Mouse (Mus musculus) stomach, postnatal 0 days (tissue): ENCODE data around the gene Tcp1. TPM values are rescaled to one million over a fixed set of nuclear protein-coding genes. Genes with fewer than 3 reads are reported as not detected.

Source experiments
- ATAC-seq: fragments of 200-750 bp; cut with Nextera tagmentation; 2 replicates; pipeline ENCODE4 v1.8.0; 2017; ENCODE audit not compliant: low FRiP score, low TSS enrichment
- DNase-seq: peaks from one replicate; pipeline ENCODE4 v3.0.0-alpha.2; 2016; ENCODE audit warnings: low spot score
- H3K27ac ChIP-seq: fragments of 300-500 bp; sonication (generic); replicated peaks from 2 replicates; pipeline ENCODE4 v1.5.1; 2014; ENCODE audit warnings: mild to moderate bottlenecking, control low read depth
- H3K27me3 ChIP-seq: fragments of 300-500 bp; sonication (generic); 2 replicates; pipeline ENCODE4 v1.6.1; 2014; ENCODE audit warnings: low read length; ENCODE audit not compliant: control insufficient read depth, insufficient read depth
- H3K36me3 ChIP-seq: fragments of 300-500 bp; sonication (generic); 2 replicates; pipeline ENCODE4 v1.6.1; 2014; ENCODE audit warnings: low read length, mixed read lengths; ENCODE audit not compliant: control insufficient read depth, insufficient read depth
- H3K4me1 ChIP-seq: fragments of 300-500 bp; sonication (generic); replicated peaks from 2 replicates; pipeline ENCODE4 v1.6.1; 2014; ENCODE audit warnings: antibody characterized with exemption; ENCODE audit not compliant: control insufficient read depth, insufficient read depth
- H3K4me2 ChIP-seq: fragments of 300-500 bp; sonication (generic); replicated peaks from 2 replicates; pipeline ENCODE4 v1.6.1; 2014; ENCODE audit warnings: low read depth, mild to moderate bottlenecking, control low read depth, moderate library complexity
- H3K4me3 ChIP-seq: fragments of 300-500 bp; sonication (generic); 2 replicates; pipeline ENCODE4 v1.5.1; 2014; ENCODE audit warnings: low read depth, low read length, control low read depth
- H3K9ac ChIP-seq: fragments of 300-500 bp; sonication (generic); 2 replicates; pipeline ENCODE4 v1.6.1; 2014; ENCODE audit warnings: mild to moderate bottlenecking, low read length, control low read depth, mixed read lengths
- H3K9me3 ChIP-seq: fragments of 300-500 bp; sonication (generic); 2 replicates; pipeline ENCODE4 v1.6.1; 2016; ENCODE audit warnings: low read length; ENCODE audit not compliant: control insufficient read depth
- CTCF ChIP-seq: IDR thresholded peaks from 2 replicates; pipeline ENCODE4 v1.5.1; 2016; ENCODE audit warnings: antibody characterized with exemption, low read depth, mild to moderate bottlenecking, moderate library complexity
- EP300 ChIP-seq: optimal IDR thresholded peaks from 2 replicates; pipeline ENCODE3; 2016; ENCODE audit warnings: antibody characterized with exemption
- WGBS: fragments of 180-500 bp; shearing (Covaris S2); extraction: QIAGEN DNeasy Blood & Tissue Kit; methylation state at CpG from one replicate; pipeline ENCODE4 v1.1.7; 2014; 5-methylcytosine and 5-hydroxymethylcytosine counted together
- polyA plus RNA-seq: library from polyadenylated mRNA; unstranded; fragments of >200 nt; fragmentation: Nextera tagmentation; extraction: Ambion mirVana; gene quantifications from 2 replicates; pipeline ENCODE4 v1.2.1, GENCODE M21; 2015

The Tcp1 gene
- polyA plus RNA-seq, 1 experiment from 2014 or later = 240 TPM

GRCm38 (mm10) chr17:12906436-12906835 is 9.1 kb upstream of the Tcp1 start:
- Histone ChIP-seq H3K9me3 (no peaks in the 10 kb centered on the region), H3K36me3 (no peaks in the 10 kb centered on the region; the same call in 1 of the 2 replicates), H3K4me2 (no peak overlapping the region), H3K27me3 (no peaks in the 10 kb centered on the region), H3K27ac (no peak overlapping the region), H3K4me1 (no peaks in the 10 kb centered on the region), H3K9ac (no peak overlapping the region), H3K4me3 (no peak overlapping the region)
- no peak for TF ChIP-seq EP300
- no peak for TF ChIP-seq CTCF
- DNase-seq = no peak
- 72% methylated on average over 9 of the region's 9 CpGs for WGBS
- ATAC-seq = no peak

- Histone ChIP-seq H3K9ac (no peak within 1 kb of the TSS), H3K36me3 (no peaks in the 10 kb centered on the region; the same call in none of the 2 replicates), H3K27ac (no peak within 1 kb of the TSS), H3K4me2 (no peak within 1 kb of the TSS), H3K27me3 (no peaks in the 10 kb centered on the region), H3K4me3 (no peak within 1 kb of the TSS), H3K9me3 (no peaks in the 10 kb centered on the region), H3K4me1 (no peaks in the 10 kb centered on the region)
- TF ChIP-seq CTCF (no peak), EP300 (no peak)
- no peak for DNase-seq
- no peak; the same call in 1 of the 2 replicates for ATAC-seq
- WGBS = 75% methylated on average over 35 of the region's 35 CpGs
Measured at GRCm38 (mm10) chr17:12909361-12910280, 5.9 kb upstream of the Tcp1 start, which contains the start of gene Pnldc1. Gene Pnldc1, minus strand, starts transcription at chr17:12910230.

GRCm38 (mm10) chr17:12910391-12910790 is 5.1 kb upstream of the Tcp1 start:
- no peaks in the 10 kb centered on the region; the same call in none of the 2 replicates for H3K36me3 ChIP-seq
- WGBS = 85% methylated on average over 8 of the region's 8 CpGs
- no peak for DNase-seq
- no peaks in the 10 kb centered on the region for H3K27me3 ChIP-seq
- no peak overlapping the region for H3K4me3 ChIP-seq
- no peak overlapping the region for H3K9ac ChIP-seq
- H3K9me3 ChIP-seq = no peaks in the 10 kb centered on the region
- ATAC-seq = no peak
- no peak overlapping the region for H3K27ac ChIP-seq
- peaks cover 2% of the 10 kb centered on the region; the same call in 1 of the 2 replicates for H3K4me1 ChIP-seq
- no peak overlapping the region for H3K4me2 ChIP-seq
- TF ChIP-seq EP300 = no peak
- no peak for TF ChIP-seq CTCF

- H3K4me2 ChIP-seq = peak within 1 kb of the TSS; percentile 81
- peak within 1 kb of the TSS; percentile 61 for H3K4me3 ChIP-seq
- H3K9ac ChIP-seq = peak within 1 kb of the TSS; percentile 86
- DNase-seq (peak; percentile 100), ATAC-seq (peak; percentile 100)
- no peaks in the 10 kb centered on the region for H3K27me3 ChIP-seq
- WGBS = under 1% methylated on average over 56 of the region's 56 CpGs
- peaks cover 9% of the 10 kb centered on the region for H3K36me3 ChIP-seq
- no peaks in the 10 kb centered on the region for H3K9me3 ChIP-seq
- no peak; the same call in 1 of the 2 replicates for TF ChIP-seq CTCF
- TF ChIP-seq EP300 = no peak
- peak within 1 kb of the TSS; percentile 97 for H3K27ac ChIP-seq
- peaks cover 4% of the 10 kb centered on the region; the same call in 1 of the 2 replicates for H3K4me1 ChIP-seq
Measured at GRCm38 (mm10) chr17:12915881-12916583, 531 bp downstream of the Tcp1 start, which contains the start of gene Mrpl18. Gene Mrpl18, minus strand, starts transcription at chr17:12916345.

- 0% methylated on average over 40 of the region's 40 CpGs for WGBS
Measured at GRCm38 (mm10) chr17:12916588-12917380, 1.3 kb downstream of the Tcp1 start.

More at GRCm38 (mm10) chr17:12916588-12917380, 1.3 kb downstream of the Tcp1 start:
- Histone ChIP-seq H3K27me3 (no peaks in the 10 kb centered on the region), H3K9me3 (no peaks in the 10 kb centered on the region), H3K36me3 (peaks cover 13% of the 10 kb centered on the region), H3K4me3 (peak overlapping the region; percentile 61), H3K9ac (peak overlapping the region; percentile 86), H3K4me2 (peak overlapping the region; percentile 77), H3K27ac (peak overlapping the region; percentile 97), H3K4me1 (peaks cover 4% of the 10 kb centered on the region; the same call in 1 of the 2 replicates)
- ATAC-seq (peak; percentile 77), DNase-seq (peak; percentile 77)
- TF ChIP-seq EP300 (no peak), CTCF (no peak)
